Comparison of ENCODE assay signal across 9 mouse cellular contexts in the genomic region with DNA sequence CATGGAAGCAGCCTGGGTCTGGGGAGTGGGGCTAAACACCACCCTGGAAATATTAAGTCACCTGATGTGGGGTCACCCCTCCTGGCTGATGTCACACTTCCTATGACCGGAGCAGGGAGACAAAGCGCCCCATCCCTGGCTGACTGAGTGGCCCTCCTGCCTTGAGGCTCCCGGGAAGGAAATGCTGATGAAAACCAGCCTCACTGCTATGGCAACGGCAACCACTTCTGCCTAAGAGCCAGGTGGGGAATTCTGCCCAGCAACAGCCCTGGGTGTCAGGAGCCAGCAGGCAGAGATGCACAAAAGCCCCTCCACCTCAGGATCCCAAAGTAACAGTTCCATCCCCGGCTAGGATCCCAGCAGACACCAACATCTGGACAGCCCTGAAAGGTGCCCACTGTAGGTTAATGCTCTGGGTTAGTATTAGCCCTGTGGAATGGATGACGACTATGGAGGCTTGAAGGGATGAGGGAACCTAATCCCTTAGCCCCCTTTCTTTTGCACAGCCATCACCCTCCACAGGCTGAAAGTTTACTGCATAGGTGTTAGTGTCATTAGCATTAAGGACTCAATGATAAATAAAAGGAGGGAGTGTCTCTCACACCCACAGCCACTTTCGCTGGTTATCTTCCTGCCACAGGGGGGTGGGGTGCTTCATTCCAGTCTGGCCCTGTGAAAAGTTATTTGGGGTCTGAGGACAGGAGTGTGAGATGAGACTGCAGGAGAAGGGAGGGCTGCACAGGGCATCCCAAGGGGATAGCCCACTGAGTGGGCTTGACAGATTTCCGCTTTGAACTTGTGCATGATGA. TPM values are rescaled to one million over a fixed set of nuclear protein-coding genes. Genes with fewer than 3 reads are reported as not detected.
DNase-seq lines count a peak whose midpoint lies in the region; ATAC-seq and TF ChIP-seq lines count a peak whose summit lies in the region.
"Had no signal": no experiment of that assay in that cellular context is flagged by ENCODE, and none has a peak within 500 bp of the region (broad histone marks: within the 10 kb centered on the region; RNA-seq: fewer than 3 reads in every experiment).

No protein-coding gene starts in this region.

- no peak overlapping the region for H3K27ac ChIP-seq in heart, postnatal 0 days (ENCODE audit: low read depth)
- peak overlapping the region; percentile 82 for H3K27ac ChIP-seq in hindbrain, embryonic 10.5 days

- TF ChIP-seq CTCF in heart, postnatal 0 days (IDR thresholded peaks at IDR 0.05; ENCODE audit: low read depth), result no peak
- TF ChIP-seq CTCF in brain, embryonic 14.5 days (IDR thresholded peaks at IDR 0.05; ENCODE audit: borderline replicate concordance, extremely low read depth, insufficient read depth, insufficient read length), result no peak

- peak; percentile 14 for DNase-seq in heart, postnatal 0 days (ENCODE audit: low spot score)
- no peak for DNase-seq in heart, postnatal 25 days (ENCODE audit: low spot score)
- peak; percentile 88 for DNase-seq in brain, embryonic 14.5 days (ENCODE audit: low read depth)
- DNase-seq in hindbrain, embryonic 10.5 days (ENCODE audit: low spot score), result peak; percentile 51
- peak; percentile 67 for DNase-seq in mesoderm, embryonic 11.5 days (ENCODE audit: low read depth, low spot score)
- DNase-seq in thymus, postnatal 10 days (ENCODE audit: low spot score in 2 of 2), result no peak
- DNase-seq in cerebellum, adult 9-10 months, result no peak

- intact Hi-C loops in heart, postnatal 25 days (cut with DNase I), result no loop called here

- no peak overlapping the region for H3K4me3 ChIP-seq in heart, postnatal 0 days (ENCODE audit: low read depth, low read length)
- no peak overlapping the region for H3K4me3 ChIP-seq in hindbrain, embryonic 10.5 days

- TF ChIP-seq EP300 in heart, postnatal 0 days (IDR thresholded peaks at IDR 0.05; ENCODE audit: low read depth), result no peak

- peaks cover 5% of the 10 kb centered on the region; the same call in 1 of the 2 replicates for H3K4me1 ChIP-seq in heart, postnatal 0 days (ENCODE audit: control insufficient read depth, insufficient read depth)
- peaks cover 90% of the 10 kb centered on the region for H3K4me1 ChIP-seq in hindbrain, embryonic 10.5 days (replicated peaks)

- TF ChIP-seq POLR2A in brain, embryonic 14.5 days (IDR thresholded peaks at IDR 0.05; ENCODE audit: borderline replicate concordance, extremely low read depth, insufficient read depth, insufficient read length, poor library complexity, severe bottlenecking), result no peak

- no peak overlapping the region for H3K4me2 ChIP-seq in heart, postnatal 0 days (ENCODE audit: low read depth, low read length)

- no peaks in the 10 kb centered on the region for H3K9me3 ChIP-seq in heart, postnatal 0 days (replicated peaks; ENCODE audit: control insufficient read depth, low read length)
- H3K9me3 ChIP-seq in hindbrain, embryonic 10.5 days, result 0 out of 2 replicates have a peak, but pooled peaks cover 3% of the 10 kb centered on the region

- no peaks in the 10 kb centered on the region for H3K27me3 ChIP-seq in heart, postnatal 0 days (ENCODE audit: control insufficient read depth, insufficient read depth, low read length)
- no peaks in the 10 kb centered on the region for H3K27me3 ChIP-seq in hindbrain, embryonic 10.5 days (ENCODE audit: insufficient read depth, poor library complexity, severe bottlenecking)

- ATAC-seq in heart, postnatal 0 days (ENCODE audit: insufficient read depth, low read depth), result no peak
- ATAC-seq in monocyte, adult 5-6 weeks (replicated peaks; ENCODE audit: insufficient number of reproducible peaks, low FRiP score, low TSS enrichment, poor library complexity, severe bottlenecking), result no peak

- no peak overlapping the region for H3K9ac ChIP-seq in heart, postnatal 0 days (replicated peaks; ENCODE audit: low read depth, low read length)

- H3K36me3 ChIP-seq in heart, postnatal 0 days (replicated peaks; ENCODE audit: control insufficient read depth, insufficient read depth, low read length), result no peaks in the 10 kb centered on the region
- H3K36me3 ChIP-seq in hindbrain, embryonic 10.5 days, result peaks cover 26% of the 10 kb centered on the region

- 15% methylated on average over 8 of the region's 8 CpGs for WGBS in heart, postnatal 0 days
- 43% methylated on average over 8 of the region's 8 CpGs for WGBS in hindbrain, embryonic 10.5 days

RNA-seq across cellular contexts. Expression of gene Nkain1, which starts 21.5 kb away (rescaled TPM):
- 16.0 and 18.9 TPM in 2 replicates for total RNA-seq in heart, postnatal 0 days (2014; rRNA removed; ENCODE audit: low replicate concordance)
- 0.53 and 0.85 TPM in 2 replicates for polyA plus RNA-seq in heart, postnatal 0 days (2015; fragmentation: Nextera tagmentation; extraction: Ambion mirVana)
- 1 to 10 TPM; 4.5 to 5.2 TPM for total RNA-seq in heart, postnatal 25 days (2021)
- polyA plus RNA-seq in brain, embryonic 14.5 days (2012; rRNA removed), result 203 and 210 TPM in 2 replicates
- polyA plus RNA-seq in hindbrain, embryonic 10.5 days (2016; fragmentation: Nextera tagmentation; extraction: Ambion mirVana), result 5.9 and 14.4 TPM in 2 replicates
- not detected in 3 replicates for total RNA-seq in monocyte, adult 5-6 weeks (2017)
- polyA plus RNA-seq: liver, embryonic 16.5 days had no signal

Comparison
In these comparisons a context has a peak if more than half of its experiments do, and no peak if none do; other contexts are left out.
1. DNase-seq: peak in heart, postnatal 0 days (single experiment), brain, embryonic 14.5 days (single experiment), hindbrain, embryonic 10.5 days (single experiment) and mesoderm, embryonic 11.5 days (single experiment); none in heart, postnatal 25 days (single experiment), thymus, postnatal 10 days (0 of 2) and cerebellum, adult 9-10 months (single experiment).